ENCODE assay signal across 1 mouse cellular context in the genomic region with DNA sequence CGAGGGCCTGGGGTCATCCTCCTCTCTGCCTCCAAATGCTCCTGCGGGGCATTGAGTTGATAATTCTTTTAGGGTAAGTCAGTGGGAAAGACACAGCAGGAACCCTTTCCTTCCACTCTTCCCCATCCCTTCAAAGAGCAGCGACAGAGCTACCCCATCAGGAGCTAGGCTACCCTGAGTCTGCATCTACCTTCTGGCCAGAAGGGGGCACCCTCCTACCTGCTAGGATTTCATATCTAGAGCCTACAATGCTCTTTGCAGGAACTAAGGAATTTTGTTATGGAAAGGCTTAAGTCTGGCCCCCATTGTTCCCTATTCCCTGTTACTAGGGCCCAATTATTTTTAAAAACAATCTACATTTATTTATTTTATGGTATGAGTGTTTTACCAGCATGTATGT.
TF ChIP-seq lines count a peak whose summit lies in the region.

No protein-coding gene starts in this region.

TF ChIP-seq in CH12.LX, 34 proteins besides CTCF, POLR2A, EP300 and RAD21:
- TF ChIP-seq SMC3 (IDR thresholded peaks at IDR 0.05; ENCODE audit: low read depth, low read length), result peak; percentile 78
- TF ChIP-seq TBP (conservative IDR thresholded peaks at IDR 0.05; ENCODE audit: low read depth, low read length), result no peak
- TF ChIP-seq GABPA (IDR thresholded peaks at IDR 0.05; ENCODE audit: insufficient replicate concordance, low read depth, low read length), result no peak
